Mouse (Mus musculus) neural tube, embryonic 12.5 days (tissue): ENCODE measurements at regions not wholly inside any gene's neighbourhood (a gene's known extent, or its start where the extent isn't known, plus 50 kb on each side); places are given as distances from the start of the nearest gene placed in this dataset.
A peak's percentile ranks its signal among the peaks of the same experiment; 100 is the strongest.

ENCODE experiments used
- ATAC-seq: fragments of 200-750 bp; cut with Nextera tagmentation; 2 replicates; pipeline ENCODE4 v1.8.0; 2017; ENCODE audit warnings: low read depth, mild to moderate bottlenecking, moderate TSS enrichment, moderate library complexity; ENCODE audit not compliant: low FRiP score
- H3K27ac ChIP-seq: fragments of 300-500 bp; sonication (generic); 2 replicates; pipeline ENCODE4 v1.5.1; 2016
- H3K27me3 ChIP-seq: fragments of 300-500 bp; sonication (generic); replicated peaks from 2 replicates; pipeline ENCODE4 v1.6.1; 2016; ENCODE audit warnings: mild to moderate bottlenecking
- H3K36me3 ChIP-seq: fragments of 300-500 bp; sonication (generic); 2 replicates; pipeline ENCODE4 v1.6.1; 2016; ENCODE audit warnings: mild to moderate bottlenecking
- H3K4me1 ChIP-seq: fragments of 300-500 bp; sonication (generic); 2 replicates; pipeline ENCODE4 v1.6.1; 2016
- H3K4me2 ChIP-seq: fragments of 300-500 bp; sonication (generic); replicated peaks from 2 replicates; pipeline ENCODE4 v1.6.1; 2016; ENCODE audit warnings: mild to moderate bottlenecking
- H3K4me3 ChIP-seq: fragments of 300-500 bp; sonication (generic); 2 replicates; pipeline ENCODE4 v1.5.1; 2016
- H3K9ac ChIP-seq: fragments of 300-500 bp; sonication (generic); 2 replicates; pipeline ENCODE4 v1.6.1; 2016; ENCODE audit warnings: mild to moderate bottlenecking
- H3K9me3 ChIP-seq: fragments of 300-500 bp; sonication (generic); 2 replicates; pipeline ENCODE4 v1.6.1; 2016; ENCODE audit warnings: mild to moderate bottlenecking
- WGBS: fragments of 180-500 bp; shearing (Covaris S2); methylation state at CpG from one replicate; pipeline ENCODE4 v1.1.7; 2016; 5-methylcytosine and 5-hydroxymethylcytosine counted together

DNA sequence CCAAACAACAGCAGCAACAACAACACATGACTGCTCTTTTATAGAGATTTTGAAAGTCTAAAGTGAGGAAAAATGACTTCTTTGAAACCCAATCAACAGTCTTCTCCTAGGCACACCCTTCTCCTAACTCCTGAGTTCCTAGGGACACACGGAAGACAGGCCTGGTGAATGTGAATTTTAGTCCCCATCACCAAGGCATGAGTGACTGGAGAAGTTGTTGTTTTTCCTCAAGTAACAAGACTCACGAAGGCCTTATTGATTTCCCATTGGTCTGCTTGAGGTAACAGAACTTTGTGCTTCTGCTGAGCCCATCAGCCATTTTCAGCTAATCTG is 209.2 kb upstream of the Pfn2 start:
- no peak overlapping the region for H3K4me2 ChIP-seq
- H3K4me1 ChIP-seq = 0 out of 2 replicates have a peak, but pooled peaks cover 6% of the 10 kb centered on the region
- no peak overlapping the region for H3K4me3 ChIP-seq
- H3K36me3 ChIP-seq = no peaks in the 10 kb centered on the region
- no peaks in the 10 kb centered on the region for H3K27me3 ChIP-seq
- H3K9me3 ChIP-seq = no peaks in the 10 kb centered on the region
- 89% methylated on average over 2 of the region's 2 CpGs for WGBS
- H3K27ac ChIP-seq = no peak overlapping the region
- no peak overlapping the region for H3K9ac ChIP-seq
- no peak for ATAC-seq

GRCm38 (mm10) chr3:58058134-58058533 is 210.3 kb upstream of the Pfn2 start:
- Histone ChIP-seq H3K9ac (no peak overlapping the region), H3K4me2 (no peak overlapping the region), H3K4me1 (0 out of 2 replicates have a peak, but pooled peaks cover 6% of the 10 kb centered on the region), H3K9me3 (no peaks in the 10 kb centered on the region), H3K36me3 (no peaks in the 10 kb centered on the region), H3K4me3 (no peak overlapping the region), H3K27ac (no peak overlapping the region), H3K27me3 (no peaks in the 10 kb centered on the region)
- peak; percentile 63; the same call in 1 of the 2 replicates for ATAC-seq
- 27% methylated on average over 10 of the region's 10 CpGs for WGBS

DNA sequence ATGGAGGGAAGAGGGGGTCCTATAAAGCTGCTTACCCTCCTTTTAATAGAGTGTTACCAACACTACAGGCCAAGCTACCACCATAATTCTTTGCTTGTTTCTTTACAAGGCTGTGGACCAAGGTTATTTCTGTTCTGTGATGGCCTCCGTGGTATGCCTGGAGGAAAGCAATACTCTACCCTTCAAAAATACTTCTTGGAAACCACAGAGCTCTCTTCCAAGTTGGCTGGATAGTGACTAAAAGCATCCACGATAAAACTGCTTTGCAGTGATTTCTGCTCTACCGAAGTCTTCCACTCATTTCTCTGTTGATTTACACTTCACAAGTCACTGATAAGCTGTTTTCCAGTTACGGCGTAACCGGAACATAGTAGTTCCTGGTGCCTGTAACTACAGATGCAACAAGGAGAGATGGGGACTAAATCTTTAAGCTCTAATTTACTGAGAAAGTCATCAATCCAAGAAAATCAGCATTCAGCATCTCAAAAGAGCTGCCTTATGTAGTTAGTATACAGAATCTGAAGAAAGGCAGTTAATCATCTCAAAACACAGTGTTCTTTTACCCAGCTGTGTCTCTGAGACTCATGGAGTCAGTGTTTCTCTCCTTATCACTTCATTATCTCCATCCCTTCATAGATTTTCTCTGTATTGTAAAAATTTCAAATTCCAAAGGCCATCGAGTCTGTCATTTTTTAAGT is 216.1 kb upstream of the Pfn2 start:
- Histone ChIP-seq H3K36me3 (no peaks in the 10 kb centered on the region), H3K4me3 (no peak overlapping the region), H3K9ac (no peak overlapping the region), H3K27me3 (no peaks in the 10 kb centered on the region), H3K9me3 (no peaks in the 10 kb centered on the region), H3K27ac (no peak overlapping the region), H3K4me1 (no peaks in the 10 kb centered on the region), H3K4me2 (no peak overlapping the region)
- no peak for ATAC-seq
- 90% methylated on average over 7 of the region's 7 CpGs for WGBS

DNA sequence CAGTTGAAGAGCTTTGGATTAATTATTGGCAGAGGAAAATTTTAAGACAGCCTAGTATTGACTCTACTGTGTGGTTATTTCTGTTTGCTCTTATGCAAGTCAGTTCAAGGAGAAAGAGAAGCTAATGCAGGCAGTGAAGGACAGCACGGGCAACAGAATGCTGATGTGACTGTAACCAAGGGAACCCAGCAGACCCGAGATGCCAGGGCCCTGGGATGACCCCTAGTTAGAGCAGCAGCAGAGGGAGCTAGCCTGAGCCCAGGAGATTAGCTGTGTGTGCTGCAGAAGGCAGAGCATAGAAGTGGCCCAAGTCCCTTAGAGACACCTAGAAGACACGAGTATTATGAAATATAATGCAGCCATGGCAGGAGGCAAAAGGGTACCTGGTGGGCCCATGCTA is 223.7 kb upstream of the Pfn2 start:
- no peaks in the 10 kb centered on the region for H3K4me1 ChIP-seq
- H3K36me3 ChIP-seq = no peaks in the 10 kb centered on the region
- no peaks in the 10 kb centered on the region for H3K9me3 ChIP-seq
- no peak overlapping the region for H3K4me2 ChIP-seq
- no peaks in the 10 kb centered on the region for H3K27me3 ChIP-seq
- no peak overlapping the region for H3K4me3 ChIP-seq
- peak; percentile 56; the same call in 1 of the 2 replicates for ATAC-seq
- 31% methylated on average over 3 of the region's 3 CpGs for WGBS
- H3K9ac ChIP-seq = no peak overlapping the region
- H3K27ac ChIP-seq = no peak overlapping the region

DNA sequence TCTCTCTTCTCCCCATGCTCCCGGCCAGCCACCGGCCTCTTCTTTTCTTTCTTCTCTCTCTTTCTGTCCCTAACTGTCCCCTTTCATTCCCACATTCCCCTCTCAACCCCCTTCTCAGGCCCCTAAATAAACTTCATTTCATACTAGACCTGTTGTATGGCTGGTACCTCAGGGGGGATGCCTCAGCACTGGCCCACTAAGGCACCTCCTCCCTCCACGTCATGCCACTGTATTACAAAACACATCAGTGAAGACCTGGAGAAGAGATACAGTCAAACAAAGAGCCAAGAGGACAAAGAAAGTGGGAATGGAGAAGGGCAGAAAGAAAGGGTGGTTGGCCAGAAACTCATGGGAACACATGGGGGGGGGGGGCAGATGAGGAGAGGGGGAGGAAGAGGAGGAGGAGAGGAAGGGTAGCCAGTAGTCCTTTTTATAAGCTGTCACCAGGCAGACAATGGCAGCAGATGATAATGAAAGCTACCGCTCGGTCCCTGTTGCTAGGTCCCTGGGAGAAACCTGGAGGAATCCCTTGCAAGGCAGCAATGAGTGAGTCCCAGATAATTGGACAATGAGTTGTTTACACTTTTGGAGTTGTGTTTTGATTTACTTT is 224.5 kb upstream of the Pfn2 start:
- Histone ChIP-seq H3K9me3 (no peaks in the 10 kb centered on the region), H3K27ac (no peak overlapping the region), H3K36me3 (no peaks in the 10 kb centered on the region), H3K4me3 (no peak overlapping the region), H3K4me1 (no peaks in the 10 kb centered on the region), H3K9ac (no peak overlapping the region), H3K4me2 (no peak overlapping the region), H3K27me3 (no peaks in the 10 kb centered on the region)
- 31% methylated on average over 5 of the region's 5 CpGs for whole genome bisulfite sequencing
- peak; percentile 72 for ATAC-seq

- Histone ChIP-seq H3K27me3 (no peaks in the 10 kb centered on the region), H3K27ac (no peak overlapping the region), H3K9ac (no peak overlapping the region), H3K4me1 (no peaks in the 10 kb centered on the region), H3K9me3 (no peaks in the 10 kb centered on the region), H3K4me3 (no peak overlapping the region), H3K36me3 (no peaks in the 10 kb centered on the region), H3K4me2 (no peak overlapping the region)
- WGBS = 89% methylated on average over 24 of the region's 24 CpGs
- ATAC-seq = no peak
These were observed 241.7 kb upstream of the Pfn2 start for GRCm38 (mm10) chr3:58089344-58090139.

DNA sequence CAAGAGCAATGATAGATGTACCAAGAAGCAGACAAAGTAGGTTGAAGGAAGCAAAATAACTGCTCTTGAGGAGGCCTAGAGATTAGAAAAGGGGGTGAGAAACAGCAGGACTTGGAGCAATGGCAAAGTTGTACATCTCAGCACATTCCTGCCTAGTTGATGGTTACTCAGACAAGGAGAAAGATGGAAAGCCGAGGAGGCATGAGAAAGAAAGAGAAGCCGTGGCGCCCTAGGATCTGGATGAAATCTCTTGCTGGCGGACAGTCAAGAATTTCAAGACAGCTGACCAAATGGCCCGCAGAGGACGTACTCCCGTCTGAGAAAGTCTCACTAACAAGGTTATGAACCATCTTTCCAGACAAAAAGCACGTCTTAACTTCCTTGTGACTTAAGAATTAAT is 242.5 kb upstream of the Pfn2 start:
- WGBS = 83% methylated on average over 8 of the region's 8 CpGs

DNA sequence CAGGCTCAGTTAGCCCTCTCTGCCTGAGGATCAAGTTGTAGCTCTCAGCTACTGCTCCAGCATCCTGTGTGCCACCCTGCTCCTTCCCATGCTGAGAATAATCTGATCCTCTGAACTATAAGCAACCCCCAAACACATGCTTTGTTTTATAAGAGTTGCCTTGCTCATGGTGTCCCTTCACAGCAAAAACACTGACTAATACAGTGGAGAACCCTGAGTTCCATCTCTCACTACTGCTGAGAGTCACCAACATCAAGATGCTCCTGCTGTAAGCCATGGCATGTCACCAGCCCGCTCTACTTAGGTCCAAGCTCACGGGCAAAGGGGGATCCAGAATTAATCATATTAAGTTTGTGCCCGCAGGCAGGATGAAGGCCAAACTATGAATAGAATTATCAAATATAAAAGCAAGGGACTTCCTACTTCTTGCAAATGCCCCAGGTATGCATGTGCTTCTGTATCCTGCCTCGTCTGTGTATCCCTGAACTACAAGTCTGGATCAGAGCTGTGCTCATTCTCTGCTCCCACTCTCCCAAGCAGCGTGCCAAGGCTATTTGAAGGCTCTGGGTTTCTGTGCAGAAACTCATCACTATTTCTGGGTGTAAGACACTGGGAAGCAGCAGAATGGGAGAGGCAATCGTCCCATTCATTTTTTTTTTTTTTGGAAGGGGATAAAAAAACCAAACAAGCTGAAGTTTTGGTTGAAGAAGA is 243.7 kb upstream of the Pfn2 start:
- H3K27ac ChIP-seq = no peak overlapping the region
- 88% methylated on average over 6 of the region's 6 CpGs for WGBS
- H3K9me3 ChIP-seq = no peaks in the 10 kb centered on the region
- no peaks in the 10 kb centered on the region for H3K36me3 ChIP-seq
- no peaks in the 10 kb centered on the region for H3K27me3 ChIP-seq
- H3K4me1 ChIP-seq = no peaks in the 10 kb centered on the region
- H3K4me2 ChIP-seq = no peak overlapping the region
- no peak overlapping the region for H3K4me3 ChIP-seq
- no peak overlapping the region for H3K9ac ChIP-seq
- no peak for ATAC-seq

More for the DNA sequence above, 242.5 kb upstream of the Pfn2 start:
- Histone ChIP-seq H3K9me3 (no peaks in the 10 kb centered on the region), H3K4me3 (no peak overlapping the region), H3K27ac (no peak overlapping the region), H3K9ac (no peak overlapping the region), H3K4me2 (no peak overlapping the region), H3K36me3 (no peaks in the 10 kb centered on the region), H3K4me1 (no peaks in the 10 kb centered on the region), H3K27me3 (no peaks in the 10 kb centered on the region)
- no peak for ATAC-seq

DNA sequence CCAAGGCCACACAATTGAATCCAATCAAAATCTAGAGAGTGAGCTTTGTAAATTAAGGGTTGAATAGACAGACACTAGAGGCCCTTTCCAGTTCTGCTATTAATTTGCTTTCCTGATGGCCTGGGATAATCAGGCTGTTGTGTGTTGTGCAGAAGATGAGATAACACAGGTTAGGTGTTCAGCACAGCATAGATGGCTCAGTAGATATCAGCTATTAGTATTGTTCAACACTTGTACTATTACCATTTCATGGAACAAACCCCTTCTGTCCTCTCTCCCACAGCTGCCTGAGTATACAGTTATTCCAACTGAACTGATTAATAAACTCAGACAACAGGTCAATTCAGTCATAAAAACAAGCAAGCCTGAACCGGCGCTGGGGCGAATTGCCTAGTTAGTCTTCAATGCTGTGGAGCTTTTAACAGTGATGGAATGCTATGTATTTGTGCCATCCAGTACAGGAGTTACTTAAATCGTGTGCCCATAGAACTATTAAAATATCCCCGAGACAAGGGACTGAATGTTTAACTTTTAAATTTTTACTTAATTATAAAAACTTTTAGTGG is 263.1 kb upstream of the Pfn2 start:
- no peak for ATAC-seq
- Histone ChIP-seq H3K36me3 (no peaks in the 10 kb centered on the region), H3K4me2 (no peak overlapping the region), H3K4me1 (peaks cover 9% of the 10 kb centered on the region), H3K27ac (no peak overlapping the region), H3K9me3 (no peaks in the 10 kb centered on the region), H3K9ac (no peak overlapping the region), H3K27me3 (no peaks in the 10 kb centered on the region), H3K4me3 (no peak overlapping the region)
- 80% methylated on average over 5 of the region's 5 CpGs for WGBS

- no peak overlapping the region for H3K4me3 ChIP-seq
- H3K36me3 ChIP-seq = no peaks in the 10 kb centered on the region
- 25% methylated on average over 7 of the region's 7 CpGs for WGBS
- ATAC-seq = peak; percentile 79
- H3K4me1 ChIP-seq = peaks cover 9% of the 10 kb centered on the region
- no peaks in the 10 kb centered on the region for H3K27me3 ChIP-seq
- no peak overlapping the region for H3K4me2 ChIP-seq
- H3K9ac ChIP-seq = no peak overlapping the region
- no peak overlapping the region for H3K27ac ChIP-seq
- H3K9me3 ChIP-seq = no peaks in the 10 kb centered on the region
These were observed 264.6 kb upstream of the Pfn2 start for GRCm38 (mm10) chr3:58112431-58112856.

DNA sequence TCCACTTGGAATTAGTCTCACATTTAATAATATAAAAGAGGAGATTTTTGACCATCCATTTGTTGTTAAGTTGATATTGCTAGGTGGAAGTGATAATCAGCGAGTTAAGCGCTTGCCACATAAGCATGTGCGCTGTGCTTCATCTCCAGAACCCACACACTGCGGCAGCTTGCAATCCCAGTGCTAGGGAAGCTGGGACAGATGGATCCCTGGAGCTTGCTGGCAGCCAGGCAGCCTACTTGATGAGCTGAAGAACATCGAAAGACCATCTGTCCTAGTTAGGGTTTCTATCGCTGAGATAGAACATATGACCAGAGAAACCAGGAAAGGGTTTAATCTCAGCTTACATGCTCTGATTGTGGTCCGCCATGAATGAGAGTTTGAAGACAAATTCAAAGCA is 266.1 kb upstream of the Pfn2 start:
- Histone ChIP-seq H3K4me3 (no peak overlapping the region), H3K9me3 (no peaks in the 10 kb centered on the region), H3K4me1 (peaks cover 9% of the 10 kb centered on the region), H3K27ac (no peak overlapping the region), H3K4me2 (no peak overlapping the region), H3K9ac (no peak overlapping the region), H3K36me3 (no peaks in the 10 kb centered on the region), H3K27me3 (no peaks in the 10 kb centered on the region)
- no peak for ATAC-seq
- WGBS = 95% methylated on average over 7 of the region's 7 CpGs

DNA sequence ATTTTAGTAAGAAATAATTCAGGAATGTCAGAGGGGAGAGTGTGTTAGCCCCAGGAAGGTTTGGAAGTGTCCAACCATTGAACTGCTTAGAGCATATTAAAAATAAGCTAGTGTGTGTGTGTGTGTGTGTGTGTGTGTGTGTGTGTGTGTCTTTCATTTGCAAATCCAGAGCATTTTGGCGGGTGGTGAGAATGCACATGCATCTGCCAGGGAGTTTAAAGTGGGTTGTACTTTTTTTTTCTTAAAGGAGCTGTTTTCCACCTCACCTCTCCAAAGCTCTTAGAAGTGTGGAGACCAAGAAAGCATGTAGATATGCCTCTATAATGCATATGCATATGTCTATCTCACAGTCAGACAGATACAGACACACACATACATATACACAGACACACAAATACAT is 267.6 kb upstream of the Pfn2 start:
- ATAC-seq = no peak
- H3K4me2 ChIP-seq = no peak overlapping the region
- peaks cover 9% of the 10 kb centered on the region for H3K4me1 ChIP-seq

More for the DNA sequence above, 267.6 kb upstream of the Pfn2 start:
- no peaks in the 10 kb centered on the region for H3K36me3 ChIP-seq
- 64% methylated on average over 1 of the region's 1 CpGs for whole genome bisulfite sequencing
- H3K9ac ChIP-seq = no peak overlapping the region
- H3K4me3 ChIP-seq = no peak overlapping the region
- H3K9me3 ChIP-seq = no peaks in the 10 kb centered on the region
- no peaks in the 10 kb centered on the region for H3K27me3 ChIP-seq
- H3K27ac ChIP-seq = no peak overlapping the region
